10 mouse cellular contexts compared by ENCODE assay signal in the genomic region with DNA sequence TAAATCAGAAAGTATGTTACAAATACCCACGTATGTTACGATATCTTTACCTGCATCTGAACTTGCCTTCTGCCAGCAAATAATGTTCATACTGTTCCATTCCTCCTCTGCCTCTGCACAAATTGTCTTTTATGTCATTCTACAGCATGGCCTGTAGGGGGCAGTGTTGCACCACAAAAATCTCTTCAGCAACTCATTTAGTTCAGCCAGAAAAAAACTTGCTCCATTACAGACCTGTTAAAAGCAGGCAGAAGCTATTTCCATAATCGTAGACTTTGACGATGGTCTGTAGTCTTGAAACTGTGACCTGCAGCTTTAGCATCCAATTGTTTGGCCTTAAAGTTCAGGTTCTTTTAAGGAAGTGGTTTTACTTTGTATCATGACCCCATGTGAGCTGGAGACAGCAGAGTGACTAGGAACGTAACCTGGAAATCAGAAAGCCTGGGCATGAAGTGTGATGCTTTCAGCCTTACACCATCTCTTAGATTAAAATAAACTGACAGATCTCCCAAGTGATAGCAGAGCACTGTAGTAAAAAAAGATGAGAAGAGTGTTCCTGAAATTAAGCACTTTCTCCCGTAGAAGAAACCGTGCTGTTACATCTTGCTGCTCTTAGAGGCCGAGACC.
DNase-seq lines count a peak whose midpoint lies in the region; ATAC-seq and TF ChIP-seq lines count a peak whose summit lies in the region.
"Had no signal": no experiment of that assay in that cellular context is flagged by ENCODE, and none has a peak within 500 bp of the region (broad histone marks: within the 10 kb centered on the region; RNA-seq: fewer than 3 reads in every experiment).

No protein-coding gene starts in this region.

- H3K36me3 ChIP-seq in forebrain, postnatal 0 days (ENCODE audit: insufficient read depth): no peaks in the 10 kb centered on the region
- no peaks in the 10 kb centered on the region for H3K36me3 ChIP-seq in kidney, embryonic 15.5 days
- no peaks in the 10 kb centered on the region for H3K36me3 ChIP-seq in neural tube, embryonic 14.5 days (ENCODE audit: control insufficient read depth, insufficient read depth, low read length)
- H3K36me3 ChIP-seq: embryonic facial prominence, embryonic 13.5 days had no signal

- H3K27ac ChIP-seq in forebrain, postnatal 0 days (ENCODE audit: low read depth, low read length): no peak overlapping the region
- H3K27ac ChIP-seq in kidney, embryonic 15.5 days: no peak overlapping the region
- H3K27ac ChIP-seq in neural tube, embryonic 14.5 days (ENCODE audit: low read depth, low read length): no peak overlapping the region
- H3K27ac ChIP-seq: embryonic facial prominence, embryonic 13.5 days had no signal

- peak; percentile 92 for TF ChIP-seq CTCF in forebrain, postnatal 0 days (IDR thresholded peaks at IDR 0.05; ENCODE audit: low read depth)

- 40% methylated on average over 8 of the region's 8 CpGs for WGBS in forebrain, postnatal 0 days
- WGBS in kidney, embryonic 15.5 days: 54% methylated on average over 8 of the region's 8 CpGs
- 49% methylated on average over 8 of the region's 8 CpGs for WGBS in neural tube, embryonic 14.5 days

- no peaks in the 10 kb centered on the region for H3K9me3 ChIP-seq in forebrain, postnatal 0 days (ENCODE audit: low read length)
- no peaks in the 10 kb centered on the region for H3K9me3 ChIP-seq in kidney, embryonic 15.5 days (replicated peaks)
- H3K9me3 ChIP-seq in neural tube, embryonic 14.5 days (ENCODE audit: control insufficient read depth, low read length): no peaks in the 10 kb centered on the region
- H3K9me3 ChIP-seq: embryonic facial prominence, embryonic 13.5 days; megakaryocyte, embryonic 14.5 days had no signal

- H3K9ac ChIP-seq in forebrain, postnatal 0 days: no peak overlapping the region
- no peak overlapping the region for H3K9ac ChIP-seq in kidney, embryonic 15.5 days
- no peak overlapping the region for H3K9ac ChIP-seq in neural tube, embryonic 14.5 days (replicated peaks; ENCODE audit: low read depth, low read length)
- H3K9ac ChIP-seq: embryonic facial prominence, embryonic 13.5 days had no signal

- peak; percentile 84 for ATAC-seq in forebrain, postnatal 0 days
- ATAC-seq in kidney, embryonic 15.5 days (replicated peaks; ENCODE audit: low FRiP score): 0 out of 2 replicates have a peak, but pooled peaks have one; percentile 33
- peak; percentile 77 for ATAC-seq in neural tube, embryonic 14.5 days (ENCODE audit: low read depth)

- DNase-seq in right cerebral cortex, adult 18-20 months: peak; percentile 52
- no peak for DNase-seq in right cerebral cortex, postnatal 36 days (ENCODE audit: low spot score in 2 of 2)
- peak; percentile 59 to 62 for DNase-seq in cerebellum, adult 18-20 months
- DNase-seq in forebrain, postnatal 0 days: peak; percentile 87
- peak; percentile 6 to 12 for DNase-seq in lung, adult 18-20 months
- DNase-seq in testis, postnatal 10 days (ENCODE audit: low spot score): peak; percentile 72

- H3K4me1 ChIP-seq in forebrain, postnatal 0 days (ENCODE audit: insufficient read depth): no peaks in the 10 kb centered on the region
- no peaks in the 10 kb centered on the region for H3K4me1 ChIP-seq in kidney, embryonic 15.5 days
- H3K4me1 ChIP-seq in neural tube, embryonic 14.5 days (ENCODE audit: control insufficient read depth, insufficient read depth, low read length): no peaks in the 10 kb centered on the region
- H3K4me1 ChIP-seq: embryonic facial prominence, embryonic 13.5 days had no signal

- H3K4me2 ChIP-seq in forebrain, postnatal 0 days (ENCODE audit: low read depth): no peak overlapping the region
- no peak overlapping the region for H3K4me2 ChIP-seq in kidney, embryonic 15.5 days
- no peak overlapping the region for H3K4me2 ChIP-seq in neural tube, embryonic 14.5 days (ENCODE audit: low read depth, low read length)
- H3K4me2 ChIP-seq: embryonic facial prominence, embryonic 13.5 days had no signal

- no peaks in the 10 kb centered on the region for H3K27me3 ChIP-seq in forebrain, postnatal 0 days (ENCODE audit: insufficient read depth, low read length)
- H3K27me3 ChIP-seq in kidney, embryonic 15.5 days: no peaks in the 10 kb centered on the region
- H3K27me3 ChIP-seq in neural tube, embryonic 14.5 days (ENCODE audit: control insufficient read depth, insufficient read depth, low read length): no peaks in the 10 kb centered on the region
- H3K27me3 ChIP-seq: embryonic facial prominence, embryonic 13.5 days; megakaryocyte, embryonic 14.5 days had no signal

- no peak overlapping the region for H3K4me3 ChIP-seq in forebrain, postnatal 0 days (ENCODE audit: low read depth, low read length)
- no peak overlapping the region for H3K4me3 ChIP-seq in kidney, embryonic 15.5 days (replicated peaks)
- H3K4me3 ChIP-seq in neural tube, embryonic 14.5 days (ENCODE audit: low read depth, low read length): no peak overlapping the region
- H3K4me3 ChIP-seq: embryonic facial prominence, embryonic 13.5 days; megakaryocyte, embryonic 14.5 days had no signal

Comparison
In these comparisons a context has a peak if more than half of its experiments do, and no peak if none do; other contexts are left out.
1. DNase-seq: peak in right cerebral cortex, adult 18-20 months (single experiment), cerebellum, adult 18-20 months (2 of 2), forebrain, postnatal 0 days (single experiment), lung, adult 18-20 months (2 of 2) and testis, postnatal 10 days (single experiment); none in right cerebral cortex, postnatal 36 days (0 of 2).
2. ATAC-seq: peak in every context shown above with its lines; median percentile 84 in forebrain, postnatal 0 days; 77 in neural tube, embryonic 14.5 days; 33 in kidney, embryonic 15.5 days.